Mouse (Mus musculus) ES-E14 (cell line): Measurements from ENCODE around the gene Leng9. TPM values are rescaled to one million over a fixed set of nuclear protein-coding genes. Genes with fewer than 3 reads are reported as not detected.

Experiments
- DNase-seq: peaks from one replicate; pipeline ENCODE4 v3.0.0-alpha.2; 2013; ENCODE audit warnings: low read depth, low spot score
- H3K27ac ChIP-seq: 2 replicates; pipeline ENCODE4 v1.5.1; 2012; ENCODE audit warnings: low read depth, mild to moderate bottlenecking, low read length, moderate library complexity, mixed read lengths; ENCODE audit not compliant: poor library complexity, insufficient read depth, severe bottlenecking
- H3K36me3 ChIP-seq: 2 replicates; pipeline ENCODE4 v1.6.1; 2012; ENCODE audit warnings: mild to moderate bottlenecking, low read length, moderate library complexity, mixed read lengths; ENCODE audit not compliant: control insufficient read depth, poor library complexity, insufficient read depth, severe bottlenecking
- H3K4me1 ChIP-seq, 2 experiments: fragments of 150-350 bp in 1 of 2; sonication (generic) in 1 of 2; 2 replicates each; pipeline ENCODE4 v1.6.1; 2012; ENCODE audit warnings: low read length in 2 of 2, mild to moderate bottlenecking in 1 of 2, mixed read lengths in 1 of 2; ENCODE audit not compliant: control insufficient read depth in 2 of 2, insufficient read depth in 2 of 2, poor library complexity in 1 of 2
- H3K4me3 ChIP-seq, 2 experiments: fragments of 150-350 bp in 1 of 2; sonication (generic) in 1 of 2; 2 replicates each; pipeline ENCODE4 v1.5.1; 2012; ENCODE audit warnings: low read length in 2 of 2, low read depth in 1 of 2, mild to moderate bottlenecking in 1 of 2, mixed read lengths in 1 of 2; ENCODE audit not compliant: insufficient read depth in 1 of 2, poor library complexity in 1 of 2, severe bottlenecking in 1 of 2
- H3K9ac ChIP-seq: 2 replicates; pipeline ENCODE4 v1.6.1; 2012; ENCODE audit warnings: low read depth, mild to moderate bottlenecking, low read length, mixed read lengths; ENCODE audit not compliant: poor library complexity, insufficient read depth, severe bottlenecking
- H3K9me3 ChIP-seq: fragments of 150-350 bp; sonication (generic); 2 replicates; pipeline ENCODE4 v1.6.1; 2012; ENCODE audit warnings: low read depth, mild to moderate bottlenecking, low read length; ENCODE audit not compliant: control insufficient read depth, insufficient read depth
- CHD2 ChIP-seq: IDR thresholded peaks from 2 replicates; pipeline ENCODE4 v1.6.1; 2014; ENCODE audit warnings: mild to moderate bottlenecking, low read depth, low read length, inconsistent platforms
- HCFC1 ChIP-seq: IDR thresholded peaks from 2 replicates; pipeline ENCODE4 v1.6.1; 2012; ENCODE audit warnings: low read length, inconsistent platforms, borderline replicate concordance; ENCODE audit not compliant: insufficient read depth
- MAFK ChIP-seq: IDR thresholded peaks from 2 replicates; pipeline ENCODE4 v1.6.1; 2014; ENCODE audit warnings: mild to moderate bottlenecking, low read depth, low read length, inconsistent platforms; ENCODE audit not compliant: insufficient read depth
- ZC3H11A ChIP-seq: IDR thresholded peaks from 2 replicates; pipeline ENCODE4 v1.6.1; 2012; ENCODE audit warnings: low read depth, mild to moderate bottlenecking, inconsistent platforms, low read length, borderline replicate concordance
- ZNF384 ChIP-seq: IDR thresholded peaks from 2 replicates; pipeline ENCODE4 v1.6.1; 2012; ENCODE audit warnings: low read depth, low read length, inconsistent platforms
- in situ Hi-C, 2 experiments: fragments of 600-800 bp; cut with MboI; formaldehyde crosslinking; loops; one replicate each; pipeline ENCODE4 v1.15.1; 2025; ENCODE audit warnings: low sequenced_read_pairs in 2 of 2, inconsistent platforms in 1 of 2; ENCODE audit not compliant: unreplicated experiment in 2 of 2
- total RNA-seq: library from RNA; depleted of rRNA; stranded (reverse); fragments of 300-350 nt; gene quantifications from 2 replicates; pipeline ENCODE4 v1.2.3, GENCODE M21; 2012

The Leng9 gene
- total RNA-seq, 1 experiment = 1.0 TPM

DNA sequence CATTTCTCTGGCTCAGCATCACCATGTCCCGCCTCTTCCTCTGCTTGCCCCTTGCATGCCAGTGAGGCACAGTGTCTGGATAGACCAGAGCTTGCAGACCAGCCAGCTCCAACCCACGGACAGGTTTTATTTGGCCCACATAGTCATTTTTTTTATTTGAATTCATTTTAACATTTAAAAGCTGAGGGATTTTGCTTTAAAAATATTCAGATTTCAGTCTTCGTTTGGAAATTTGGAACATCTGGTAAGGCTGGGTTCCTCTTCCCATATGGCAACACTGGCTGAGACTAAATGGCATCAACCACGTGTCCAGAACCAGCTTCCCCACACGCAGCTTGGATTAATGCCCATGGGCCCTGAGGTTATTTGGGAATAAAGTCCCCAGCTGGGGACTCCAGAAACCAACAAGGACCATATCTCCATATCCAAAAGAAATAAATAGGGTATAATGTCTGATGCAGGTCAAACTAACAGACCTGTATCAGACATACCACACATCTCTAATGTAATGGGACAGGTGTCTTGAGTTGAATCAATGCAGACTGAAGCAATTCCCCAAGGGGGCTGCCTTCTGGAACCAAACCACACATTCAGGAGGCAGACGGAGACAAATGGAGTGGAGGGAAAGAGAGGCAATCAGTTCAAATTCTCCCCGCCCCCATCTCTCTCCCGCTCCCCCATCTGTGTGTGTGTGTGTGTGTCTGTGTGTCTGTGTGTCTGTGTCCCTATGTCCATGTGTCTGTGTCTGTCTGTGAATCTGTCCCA is 32.9 kb downstream of the Leng9 start:
- peaks cover 0 to 15% of the 10 kb centered on the region in 2 experiments; a peak in 1 of 4 replicates for H3K4me1 ChIP-seq
- TF ChIP-seq CHD2 (no peak), HCFC1 (no peak), ZC3H11A (no peak), ZNF384 (no peak), MAFK (no peak)

DNA sequence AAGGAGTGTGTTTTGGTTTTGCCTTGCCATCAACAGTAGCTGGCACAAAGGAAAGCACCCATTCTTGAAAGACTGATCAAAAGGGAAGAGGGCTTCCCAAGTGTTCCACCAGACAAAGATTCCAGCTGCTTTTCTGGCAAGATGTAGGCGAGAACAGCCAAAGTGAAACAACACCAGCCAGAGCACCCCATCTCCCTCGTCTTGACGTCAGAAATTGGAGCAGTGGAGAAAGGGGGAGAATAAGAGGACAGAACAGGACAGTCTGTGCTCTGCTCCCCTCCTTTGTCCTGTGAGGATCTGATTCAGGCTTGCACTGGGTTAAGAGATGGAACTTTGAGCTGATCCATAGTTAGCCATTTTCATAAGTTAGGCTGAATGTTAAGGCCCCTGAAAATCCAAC is 38.4 kb downstream of the Leng9 start:
- Histone ChIP-seq H3K4me3 (no peak overlapping the region), H3K27ac (no peak overlapping the region), H3K4me1 (no peaks in the 10 kb centered on the region), H3K36me3 (no peaks in the 10 kb centered on the region), H3K9ac (no peak overlapping the region), H3K9me3 (no peaks in the 10 kb centered on the region)
- in situ Hi-C loops = no loop called here
- no peak for TF ChIP-seq ZC3H11A
- no peak for TF ChIP-seq ZNF384
- TF ChIP-seq MAFK = no peak
- TF ChIP-seq HCFC1 = no peak
- no peak for TF ChIP-seq CHD2
- no peak for DNase-seq

More for the DNA sequence above, 32.9 kb downstream of the Leng9 start:
- no peak for DNase-seq
- H3K36me3 ChIP-seq = no peaks in the 10 kb centered on the region
- in situ Hi-C loops = no loop called here
- no peaks in the 10 kb centered on the region for H3K9me3 ChIP-seq
- no peak overlapping the region for H3K9ac ChIP-seq
- no peak overlapping the region for H3K4me3 ChIP-seq
- no peak overlapping the region for H3K27ac ChIP-seq

DNA sequence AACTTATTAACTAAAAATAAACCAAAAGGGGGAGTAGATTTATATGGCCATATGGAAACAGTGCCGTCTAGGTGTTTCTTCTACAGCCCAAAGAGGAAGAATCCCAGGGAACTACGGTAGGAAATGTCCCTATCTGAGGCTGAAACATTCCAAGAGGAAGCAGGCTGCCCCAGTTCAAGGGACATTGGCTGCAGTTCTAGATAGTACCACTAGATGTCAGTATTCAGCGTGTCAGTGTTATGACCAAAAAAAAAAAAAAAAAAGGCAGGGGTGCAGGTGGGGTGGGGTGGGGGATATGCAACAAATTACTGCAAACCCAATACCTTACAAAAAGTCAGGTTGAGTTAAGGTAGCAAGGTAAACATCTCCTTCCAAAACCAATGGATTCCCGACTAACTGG is 46.8 kb downstream of the Leng9 start:
- peak; percentile 54 for DNase-seq

DNA sequence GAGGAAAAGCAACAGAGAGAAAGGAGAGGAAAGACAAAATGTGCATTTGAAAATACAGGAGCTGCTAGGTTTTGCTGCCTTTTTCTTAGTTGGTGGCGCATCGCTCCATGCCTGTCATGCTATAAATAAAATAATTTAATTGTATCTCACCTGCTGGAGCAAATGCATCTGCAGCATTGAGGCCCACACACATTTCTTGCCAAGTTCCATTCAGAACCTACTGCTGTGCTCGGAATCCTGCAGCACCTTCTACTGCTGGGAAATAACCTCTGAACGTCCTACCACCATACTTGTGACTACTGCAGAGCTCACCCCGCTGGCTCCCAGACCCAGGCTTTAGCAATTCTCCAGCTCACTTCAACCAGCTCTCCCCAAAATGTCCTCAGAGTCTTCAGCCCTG is 49.0 kb downstream of the Leng9 start:
- TF ChIP-seq HCFC1 = no peak
- no peak for TF ChIP-seq ZC3H11A
- TF ChIP-seq MAFK = no peak
- no peak for TF ChIP-seq ZNF384
- Histone ChIP-seq H3K27ac (no peak overlapping the region), H3K4me1 (peaks cover 0 to 2% of the 10 kb centered on the region in 2 experiments; a peak in 1 of 4 replicates), H3K36me3 (no peaks in the 10 kb centered on the region), H3K9me3 (no peaks in the 10 kb centered on the region), H3K4me3 (no peak overlapping the region), H3K9ac (no peak overlapping the region)
- in situ Hi-C loops = no loop called here
- DNase-seq = no peak

More for the DNA sequence above, 46.8 kb downstream of the Leng9 start:
- H3K36me3 ChIP-seq = no peaks in the 10 kb centered on the region
- no peak overlapping the region for H3K9ac ChIP-seq
- H3K9me3 ChIP-seq = no peaks in the 10 kb centered on the region
- H3K4me1 ChIP-seq = peaks cover 0 to 2% of the 10 kb centered on the region in 2 experiments; a peak in 1 of 4 replicates
- TF ChIP-seq CHD2 = no peak
- peak; percentile 98 for TF ChIP-seq ZNF384
- in situ Hi-C loops = no loop called here
- no peak overlapping the region for H3K4me3 ChIP-seq
- H3K27ac ChIP-seq = no peak overlapping the region

GRCm38 (mm10) chr7:4098832-4099231 is 51.3 kb downstream of the Leng9 start:
- in situ Hi-C loops = no loop called here
- no peaks in the 10 kb centered on the region for H3K9me3 ChIP-seq
- 0 out of 4 replicates have a peak, but pooled peaks cover 0 to 2% of the 10 kb centered on the region in 2 experiments for H3K4me1 ChIP-seq
- no peaks in the 10 kb centered on the region for H3K36me3 ChIP-seq
- TF ChIP-seq ZNF384 = no peak
- no peak for TF ChIP-seq ZC3H11A
- TF ChIP-seq MAFK = no peak
- TF ChIP-seq HCFC1 = no peak
- TF ChIP-seq CHD2 = no peak
- H3K27ac ChIP-seq = no peak overlapping the region
- H3K4me3 ChIP-seq = no peak overlapping the region
- DNase-seq = no peak
- no peak overlapping the region for H3K9ac ChIP-seq
